Mouse (Mus musculus) cortical plate, adult 2 months (tissue): ENCODE results near the gene Ddx11.

ENCODE experiments used
- CTCF ChIP-seq: fragments of 200-500 bp; IDR thresholded peaks from 2 replicates; pipeline ENCODE4 v1.5.1; 2011; ENCODE audit warnings: mild to moderate bottlenecking, control low read depth, low read length; ENCODE audit not compliant: insufficient read depth; ENCODE audit errors: extremely low read depth
- POLR2A ChIP-seq: fragments of 200-500 bp; IDR thresholded peaks from 2 replicates; pipeline ENCODE4 v1.6.1; 2011; ENCODE audit warnings: mild to moderate bottlenecking, low read length, control low read depth; ENCODE audit not compliant: insufficient read depth; ENCODE audit errors: extremely low read depth

DNA sequence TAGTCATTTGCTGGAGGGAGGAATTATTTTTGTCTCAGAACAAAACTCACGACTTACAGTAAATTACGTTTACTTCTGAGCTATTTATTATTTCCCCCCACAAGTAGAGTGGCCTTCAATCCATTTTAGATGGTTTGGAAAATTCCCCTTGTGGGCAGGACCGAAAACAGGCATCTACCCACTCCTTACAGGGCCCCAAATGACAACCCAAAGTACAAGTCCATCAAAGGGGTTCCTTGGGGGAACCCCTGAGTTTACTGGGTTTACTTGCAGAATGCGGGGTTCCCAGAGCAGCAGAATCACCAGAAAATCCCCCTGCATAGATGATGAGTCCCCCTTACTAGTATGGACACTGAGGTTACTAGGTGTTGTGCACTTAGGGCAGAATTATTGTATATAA lies 11.2 kb upstream of the Ddx11 start:
- no peak for TF ChIP-seq POLR2A
- TF ChIP-seq CTCF, result no peak
